Comparison of ENCODE assay signal across 26 mouse cellular contexts in genomic region chr13:91797442-91797841, GRCm38 (mm10). TPM values are rescaled to one million over a fixed set of nuclear protein-coding genes. Genes with fewer than 3 reads are reported as not detected.
"Had no signal": no experiment of that assay in that cellular context is flagged by ENCODE, and none has a peak within 500 bp of the region (broad histone marks: within the 10 kb centered on the region; RNA-seq: fewer than 3 reads in every experiment).

No protein-coding gene starts in this region.

- H3K9ac ChIP-seq: intestine, embryonic 15.5 days; limb, embryonic 12.5 days; limb, embryonic 15.5 days; liver, embryonic 14.5 days; liver, postnatal 0 days; lung, embryonic 14.5 days; midbrain, embryonic 13.5 days; neural tube, embryonic 13.5 days had no signal

- ATAC-seq: intestine, embryonic 15.5 days; liver, postnatal 0 days; lung, postnatal 0 days; midbrain, embryonic 13.5 days; midbrain, embryonic 16.5 days had no signal

- DNase-seq: kidney, adult 18-20 months; kidney, postnatal 14 days; kidney, postnatal 4 days; left cerebral cortex, postnatal 4 days; liver, postnatal 0 days; lung, embryonic 14.5 days; lung, postnatal 36 days; thymus, postnatal 25 days had no signal

- H3K27ac ChIP-seq: intestine, embryonic 15.5 days; left cerebral cortex, adult 2 months; limb, embryonic 12.5 days; limb, embryonic 15.5 days; liver, embryonic 14.5 days; midbrain, embryonic 10.5 days; midbrain, embryonic 13.5 days; neural tube, embryonic 13.5 days; stomach, postnatal 0 days had no signal

- H3K4me3 ChIP-seq: intestine, embryonic 15.5 days; left cerebral cortex, adult 2 months; limb, embryonic 12.5 days; limb, embryonic 15.5 days; megakaryocyte, embryonic 14.5 days; midbrain, embryonic 10.5 days; midbrain, embryonic 13.5 days; myocyte; neural tube, embryonic 13.5 days had no signal

- H3K4me2 ChIP-seq: intestine, embryonic 15.5 days; limb, embryonic 12.5 days; limb, embryonic 15.5 days; liver, embryonic 11.5 days; lung, embryonic 14.5 days; midbrain, embryonic 13.5 days; neural tube, embryonic 13.5 days had no signal

- H3K4me1 ChIP-seq: intestine, embryonic 15.5 days; limb, embryonic 12.5 days; limb, embryonic 15.5 days; midbrain, embryonic 10.5 days; midbrain, embryonic 13.5 days; neural tube, embryonic 13.5 days had no signal

- H3K27me3 ChIP-seq: intestine, embryonic 15.5 days; limb, embryonic 12.5 days; limb, embryonic 15.5 days; megakaryocyte, embryonic 14.5 days; midbrain, embryonic 13.5 days; neural tube, embryonic 13.5 days had no signal

- H3K9me3 ChIP-seq: intestine, embryonic 15.5 days; limb, embryonic 12.5 days; limb, embryonic 15.5 days; midbrain, embryonic 10.5 days; midbrain, embryonic 13.5 days; neural tube, embryonic 13.5 days had no signal

RNA-seq across cellular contexts. Expression of gene Acot12, which starts 56.1 kb away (rescaled TPM):
- total RNA-seq: monocyte, adult 5-6 weeks; neutrophil, adult 5-6 weeks had no signal
- polyA plus RNA-seq: limb, embryonic 12.5 days; limb, embryonic 15.5 days; lung, embryonic 14.5 days; lung, postnatal 0 days; midbrain, embryonic 10.5 days; midbrain, embryonic 13.5 days; neural tube, embryonic 13.5 days; spleen, adult 2 months; stomach, embryonic 14.5 days had no signal
